Mouse (Mus musculus) megakaryocyte, embryonic 14.5 days (primary cell): ENCODE data around the gene Ect2l.
"Not testable (repeated sequence)": the region's sequence is repeated elsewhere in the genome, so short reads cannot be mapped to it uniquely, and the experiment has no call there.

Source experiments
- FLI1 ChIP-seq: IDR thresholded peaks from 2 replicates; pipeline ENCODE4 v1.6.1; 2012; ENCODE audit warnings: low read length, inconsistent platforms, mixed read lengths
- GATA1 ChIP-seq: IDR thresholded peaks from 3 replicates; pipeline ENCODE4 v1.6.1; 2012; ENCODE audit warnings: mixed read lengths, low read length, inconsistent platforms, borderline replicate concordance

DNA sequence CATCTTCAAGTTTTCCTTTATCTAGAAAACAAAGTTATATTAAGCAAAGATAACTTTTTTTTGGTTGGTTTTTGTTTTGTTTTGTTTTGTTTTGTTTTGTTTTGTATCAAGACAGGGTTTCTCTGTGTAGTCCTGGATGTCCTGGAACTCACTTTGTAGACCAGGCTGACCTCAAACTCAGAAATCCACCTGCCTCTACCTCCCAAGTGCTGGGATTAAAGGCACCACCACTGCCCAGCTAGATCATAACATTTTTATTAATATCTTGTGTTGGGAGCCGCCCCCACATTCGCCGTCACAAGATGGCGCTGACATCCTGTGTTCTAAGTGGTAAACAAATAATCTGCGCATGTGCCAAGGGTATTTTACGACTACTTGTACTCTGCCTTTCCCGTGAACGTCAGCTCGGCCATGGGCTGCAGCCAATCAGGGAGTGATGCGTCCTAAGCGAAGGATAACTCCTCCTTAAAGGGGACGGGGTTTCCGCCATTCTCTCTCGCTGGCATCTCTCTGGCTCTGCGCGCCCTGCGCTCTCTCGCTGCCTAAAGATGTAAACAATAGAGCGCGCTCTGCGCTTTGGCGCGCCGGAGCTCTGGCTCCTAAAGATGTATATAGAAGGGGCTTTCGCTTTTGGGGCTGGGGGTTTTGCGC, 71.7 kb downstream of the Ect2l start:
- TF ChIP-seq GATA1, FLI1: not testable (repeated sequence)
